Mouse (Mus musculus) small intestine, adult 2 months (tissue): ENCODE results near the gene Cggbp1.

Experiments used
- CTCF ChIP-seq: fragments of 200-500 bp; IDR thresholded peaks from 2 replicates; pipeline ENCODE4 v1.5.1; 2012; ENCODE audit warnings: low read depth, mild to moderate bottlenecking, control low read depth, inconsistent platforms, low read length, moderate library complexity, mixed read lengths; ENCODE audit not compliant: insufficient replicate concordance, insufficient read length; ENCODE audit errors: extremely low read depth
- POLR2A ChIP-seq: fragments of 200-500 bp; IDR thresholded peaks from 2 replicates; pipeline ENCODE4 v1.6.1; 2012; ENCODE audit warnings: low read depth, mild to moderate bottlenecking, control low read depth, inconsistent platforms, low read length, moderate library complexity

DNA sequence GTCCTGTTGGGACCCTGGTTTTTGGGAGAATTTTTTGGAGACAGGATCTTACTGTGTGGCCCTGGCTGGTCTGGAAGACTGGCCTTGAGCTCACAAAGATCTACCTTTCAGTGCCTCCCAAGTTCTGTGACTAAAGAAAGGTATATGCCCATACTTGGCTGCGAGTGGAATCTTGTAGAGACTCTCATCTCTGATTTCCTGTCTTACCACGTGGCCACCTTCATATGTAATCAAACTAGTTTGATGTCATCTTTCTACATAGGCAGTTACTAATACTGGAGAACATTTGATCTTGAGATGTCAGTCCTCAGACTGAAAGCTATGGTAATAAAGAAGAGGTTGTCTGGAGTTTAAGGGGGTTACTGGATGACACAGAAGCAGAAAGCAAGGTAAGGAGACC, 29.6 kb downstream of the Cggbp1 start:
- no peak for TF ChIP-seq CTCF
- TF ChIP-seq POLR2A, result no peak
